Mouse (Mus musculus) liver, adult 2 months (tissue): ENCODE data around the gene Sdf4.

ENCODE experiments used
- CTCF ChIP-seq: fragments of 200-500 bp; IDR thresholded peaks from 2 replicates; pipeline ENCODE4 v1.5.1; 2011; ENCODE audit warnings: low read depth, low read length, control low read depth
- POLR2A ChIP-seq: fragments of 200-500 bp; IDR thresholded peaks from 2 replicates; pipeline ENCODE4 v1.6.1; 2011; ENCODE audit warnings: low read length, control low read depth; ENCODE audit not compliant: insufficient read depth; ENCODE audit errors: extremely low read depth

- TF ChIP-seq CTCF (no peak), POLR2A (no peak)
Measured at GRCm38 (mm10) chr4:155947094-155947493, 45.6 kb upstream of the Sdf4 start.
